Comparison of ENCODE assay signal across 8 mouse cellular contexts in genomic region chr7:126198926-126199325, GRCm38 (mm10). TPM values are rescaled to one million over a fixed set of nuclear protein-coding genes. Genes with fewer than 3 reads are reported as not detected.
A peak's percentile ranks its signal among the peaks of the same experiment; 100 is the strongest.
DNase-seq lines count a peak whose midpoint lies in the region; ATAC-seq lines count a peak whose summit lies in the region.

No protein-coding gene starts in this region.

- no peak for DNase-seq in heart, adult 18-20 months
- DNase-seq in NIH3T3 (ENCODE audit: low read depth), result peak; percentile 14
- DNase-seq in hindbrain, embryonic 10.5 days (ENCODE audit: low spot score), result no peak
- no peak for DNase-seq in midbrain, embryonic 10.5 days (ENCODE audit: low spot score)
- no peak for DNase-seq in thymus, postnatal 0 days (ENCODE audit: low spot score)
- DNase-seq in layer of hippocampus, postnatal 10 days (ENCODE audit: low spot score in 2 of 2), result no peak
- no peak for DNase-seq in kidney, postnatal 14 days

- no peaks in the 10 kb centered on the region for H3K27me3 ChIP-seq in heart, embryonic 16.5 days (ENCODE audit: control insufficient read depth, insufficient read depth, low read length)
- no peaks in the 10 kb centered on the region for H3K27me3 ChIP-seq in hindbrain, embryonic 10.5 days (ENCODE audit: insufficient read depth, poor library complexity, severe bottlenecking)
- no peaks in the 10 kb centered on the region for H3K27me3 ChIP-seq in midbrain, embryonic 10.5 days (ENCODE audit: low read depth, poor library complexity, severe bottlenecking)

- WGBS in heart, embryonic 16.5 days, result 31% methylated on average over 1 of the region's 1 CpGs
- WGBS in hindbrain, embryonic 10.5 days, result 64% methylated on average over 1 of the region's 1 CpGs
- WGBS in midbrain, embryonic 10.5 days, result 33% methylated on average over 1 of the region's 1 CpGs

- no peaks in the 10 kb centered on the region for H3K36me3 ChIP-seq in heart, embryonic 16.5 days (ENCODE audit: control insufficient read depth, insufficient read depth)
- H3K36me3 ChIP-seq in hindbrain, embryonic 10.5 days, result no peaks in the 10 kb centered on the region
- H3K36me3 ChIP-seq in midbrain, embryonic 10.5 days, result 0 out of 2 replicates have a peak, but pooled peaks cover 6% of the 10 kb centered on the region

- H3K9me3 ChIP-seq in heart, embryonic 16.5 days (replicated peaks; ENCODE audit: control insufficient read depth, low read length), result no peaks in the 10 kb centered on the region
- no peaks in the 10 kb centered on the region for H3K9me3 ChIP-seq in hindbrain, embryonic 10.5 days
- H3K9me3 ChIP-seq in midbrain, embryonic 10.5 days (replicated peaks), result no peaks in the 10 kb centered on the region

- peak overlapping the region; percentile 77 for H3K4me3 ChIP-seq in heart, embryonic 16.5 days (ENCODE audit: low read length)
- H3K4me3 ChIP-seq in hindbrain, embryonic 10.5 days, result peak overlapping the region; percentile 88
- H3K4me3 ChIP-seq in midbrain, embryonic 10.5 days, result peak overlapping the region; percentile 94

- peak overlapping the region; percentile 75 for H3K4me2 ChIP-seq in heart, embryonic 16.5 days (ENCODE audit: low read depth, low read length)

- H3K27ac ChIP-seq in heart, embryonic 16.5 days (ENCODE audit: low read length), result peak overlapping the region; percentile 83
- no peak overlapping the region for H3K27ac ChIP-seq in hindbrain, embryonic 10.5 days
- peak overlapping the region; percentile 96; the same call in 1 of the 2 replicates for H3K27ac ChIP-seq in midbrain, embryonic 10.5 days (replicated peaks)

- peaks cover 15% of the 10 kb centered on the region for H3K4me1 ChIP-seq in heart, embryonic 16.5 days (ENCODE audit: control insufficient read depth, insufficient read depth, low read length)
- peaks cover 28% of the 10 kb centered on the region for H3K4me1 ChIP-seq in hindbrain, embryonic 10.5 days (replicated peaks)
- H3K4me1 ChIP-seq in midbrain, embryonic 10.5 days, result peaks cover 33% of the 10 kb centered on the region

- peak overlapping the region; percentile 95 for H3K9ac ChIP-seq in heart, embryonic 16.5 days (ENCODE audit: low read length)

- ATAC-seq in heart, embryonic 16.5 days (replicated peaks; ENCODE audit: extremely low read depth, insufficient read depth, low FRiP score), result no peak

RNA-seq across cellular contexts. Expression of gene Xpo6, which starts 1.4 kb away (rescaled TPM):
- 27.6 and 31.5 TPM in 2 replicates for polyA plus RNA-seq in heart, embryonic 16.5 days (2015; fragmentation: Nextera tagmentation; extraction: Ambion mirVana)
- total RNA-seq in heart, adult 18-20 months (2021), result 10 to 100 TPM; 11.7 to 17.1 TPM
- 60.9 and 63.7 TPM in 2 replicates for polyA plus RNA-seq in hindbrain, embryonic 10.5 days (2016; fragmentation: Nextera tagmentation; extraction: Ambion mirVana)
- 61.3 and 65.7 TPM in 2 replicates for polyA plus RNA-seq in midbrain, embryonic 10.5 days (2016; fragmentation: Nextera tagmentation; extraction: Ambion mirVana)
- 46.8 and 56.5 TPM in 2 replicates for polyA plus RNA-seq in thymus, postnatal 0 days (2015; fragmentation: Nextera tagmentation; extraction: Ambion mirVana)
- total RNA-seq in layer of hippocampus, postnatal 10 days (2021), result 100 to 1,000 TPM; 104 to 106 TPM
